Comparison of ENCODE assay signal across 29 mouse cellular contexts in the genomic region with DNA sequence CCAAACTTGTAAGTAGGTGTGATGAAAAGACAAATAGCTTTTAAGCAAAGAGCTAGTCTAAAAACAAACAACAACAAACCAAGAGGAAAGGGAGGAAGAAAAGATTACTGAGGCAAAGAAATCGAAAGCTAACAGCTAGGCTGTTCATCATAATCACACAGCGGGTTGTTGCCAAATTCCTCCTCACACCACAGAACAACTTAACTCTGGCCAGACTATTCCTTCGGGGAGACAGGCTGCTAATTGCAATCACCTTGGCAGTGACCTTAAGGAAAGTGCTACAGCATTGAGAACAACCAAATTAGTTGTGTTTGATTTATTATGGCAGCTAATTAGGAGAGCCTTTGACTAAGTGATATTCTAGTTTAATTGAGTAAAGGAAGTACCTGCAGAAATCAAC.
DNase-seq lines count a peak whose midpoint lies in the region; ATAC-seq and TF ChIP-seq lines count a peak whose summit lies in the region.
"Had no signal": no experiment of that assay in that cellular context is flagged by ENCODE, and none has a peak within 500 bp of the region (broad histone marks: within the 10 kb centered on the region; RNA-seq: fewer than 3 reads in every experiment).

No protein-coding gene starts in this region.

- POLR2A ChIA-PET in Patski (lab: Charles Lee) = no interaction called here

- no peaks in the 10 kb centered on the region for H3K27me3 ChIP-seq in embryonic facial prominence, embryonic 14.5 days (replicated peaks; ENCODE audit: control insufficient read depth, insufficient read depth, low read length)
- H3K27me3 ChIP-seq in embryonic facial prominence, embryonic 10.5 days (replicated peaks; ENCODE audit: low read depth, poor library complexity, severe bottlenecking) = no peaks in the 10 kb centered on the region
- H3K27me3 ChIP-seq in lung, embryonic 14.5 days (ENCODE audit: insufficient read depth, low read length) = no peaks in the 10 kb centered on the region
- no peaks in the 10 kb centered on the region for H3K27me3 ChIP-seq in Patski
- H3K27me3 ChIP-seq: kidney, embryonic 15.5 days; liver, embryonic 12.5 days; neural tube, embryonic 12.5 days had no signal

- no peak overlapping the region for H3K9ac ChIP-seq in embryonic facial prominence, embryonic 14.5 days (ENCODE audit: low read depth, low read length)
- H3K9ac ChIP-seq in lung, embryonic 14.5 days = no peak overlapping the region
- H3K9ac ChIP-seq: hindbrain, embryonic 14.5 days; kidney, embryonic 15.5 days; liver, embryonic 12.5 days; liver, postnatal 0 days; neural tube, embryonic 12.5 days had no signal

- no peaks in the 10 kb centered on the region for H3K36me3 ChIP-seq in embryonic facial prominence, embryonic 14.5 days (ENCODE audit: control insufficient read depth, insufficient read depth, low read length)
- no peaks in the 10 kb centered on the region for H3K36me3 ChIP-seq in embryonic facial prominence, embryonic 10.5 days (replicated peaks)
- H3K36me3 ChIP-seq in lung, embryonic 14.5 days (ENCODE audit: insufficient read depth) = no peaks in the 10 kb centered on the region
- H3K36me3 ChIP-seq: kidney, embryonic 15.5 days; liver, embryonic 12.5 days; midbrain, embryonic 10.5 days; neural tube, embryonic 12.5 days had no signal

- H3K4me2 ChIP-seq in embryonic facial prominence, embryonic 14.5 days (ENCODE audit: low read depth, low read length) = no peak overlapping the region
- H3K4me2 ChIP-seq in lung, embryonic 14.5 days = no peak overlapping the region
- H3K4me2 ChIP-seq: hindbrain, embryonic 14.5 days; kidney, embryonic 15.5 days; liver, embryonic 12.5 days; neural tube, embryonic 12.5 days had no signal

- no peak overlapping the region for H3K4me3 ChIP-seq in embryonic facial prominence, embryonic 14.5 days (ENCODE audit: low read depth, low read length)
- H3K4me3 ChIP-seq in embryonic facial prominence, embryonic 10.5 days = no peak overlapping the region
- H3K4me3 ChIP-seq in lung, embryonic 14.5 days (ENCODE audit: low read depth, low read length) = no peak overlapping the region
- H3K4me3 ChIP-seq: kidney, embryonic 15.5 days; liver, embryonic 12.5 days; midbrain, embryonic 10.5 days; myocyte; neural tube, embryonic 12.5 days had no signal

- no peak overlapping the region for H3K27ac ChIP-seq in embryonic facial prominence, embryonic 14.5 days (replicated peaks; ENCODE audit: low read depth, low read length)
- H3K27ac ChIP-seq in embryonic facial prominence, embryonic 10.5 days (replicated peaks) = no peak overlapping the region
- H3K27ac ChIP-seq in lung, embryonic 14.5 days (ENCODE audit: low read depth) = no peak overlapping the region
- H3K27ac ChIP-seq: hindbrain, embryonic 14.5 days; kidney, embryonic 15.5 days; liver, embryonic 12.5 days; midbrain, embryonic 10.5 days; neural tube, embryonic 12.5 days had no signal

- no peak for ATAC-seq in embryonic facial prominence, embryonic 14.5 days (ENCODE audit: low read depth)
- ATAC-seq in lung, embryonic 14.5 days (ENCODE audit: insufficient read depth) = no peak
- peak; percentile 60 for ATAC-seq in Patski
- ATAC-seq: activated CD4-positive, CD25-positive, alpha-beta regulatory T cell, adult 4 months; liver, embryonic 12.5 days; liver, postnatal 0 days; midbrain, embryonic 16.5 days had no signal

- CTCF ChIA-PET in Patski (lab: Charles Lee) = interaction anchor here (1.7 kb wide), 1 partner anchor 13 kb away, joined by 3 read pairs; no protein-coding TSS in a partner anchor

- TF ChIP-seq CTCF in lung, embryonic 14.5 days (IDR thresholded peaks at IDR 0.05; ENCODE audit: low read depth) = no peak
- no peak for TF ChIP-seq CTCF in Patski (IDR thresholded peaks at IDR 0.05)

- peak; percentile 23 for DNase-seq in embryonic facial prominence, embryonic 14.5 days (ENCODE audit: low spot score)
- no peak for DNase-seq in embryonic facial prominence, embryonic 10.5 days (ENCODE audit: low spot score)
- peak; percentile 4 to 7 for DNase-seq in heart, adult 18-20 months
- DNase-seq in heart, adult 9 months (ENCODE audit: low spot score in 2 of 2) = no peak
- peak; percentile 9 for DNase-seq in lung, embryonic 14.5 days
- DNase-seq in lung, postnatal 10 days = no peak
- no peak for DNase-seq in Patski (ENCODE audit: low read depth, low spot score)
- no peak for DNase-seq in layer of hippocampus, adult 9-10 months (ENCODE audit: low spot score)
- DNase-seq: adrenal gland, adult 2 months; adrenal gland, postnatal 36 days; cerebellum, adult 2 months; cerebellum, postnatal 25 days; kidney, adult 18-20 months; kidney, postnatal 4 days; layer of hippocampus, postnatal 36 days; left cerebral cortex, postnatal 4 days; liver, postnatal 0 days; lung, postnatal 14 days; right cerebral cortex, postnatal 4 days; thymus, adult 2 months; thymus, postnatal 36 days had no signal

- in situ Hi-C loops in Patski (cut with MboI; ENCODE audit: low pct_unique_long_range_greater_than_20kb) = no loop called here

- 35% methylated on average over 3 of the region's 3 CpGs for WGBS in embryonic facial prominence, embryonic 14.5 days
- 64% methylated on average over 3 of the region's 3 CpGs for WGBS in embryonic facial prominence, embryonic 10.5 days
- WGBS in lung, embryonic 14.5 days = 34% methylated on average over 3 of the region's 3 CpGs

- no peaks in the 10 kb centered on the region for H3K4me1 ChIP-seq in embryonic facial prominence, embryonic 14.5 days (ENCODE audit: control insufficient read depth, insufficient read depth, low read length)
- H3K4me1 ChIP-seq in embryonic facial prominence, embryonic 10.5 days = no peaks in the 10 kb centered on the region
- H3K4me1 ChIP-seq in lung, embryonic 14.5 days (ENCODE audit: insufficient read depth) = no peaks in the 10 kb centered on the region
- H3K4me1 ChIP-seq: kidney, embryonic 15.5 days; liver, embryonic 12.5 days; neural tube, embryonic 12.5 days had no signal

- H3K9me3 ChIP-seq in embryonic facial prominence, embryonic 14.5 days (ENCODE audit: control insufficient read depth, low read length) = no peaks in the 10 kb centered on the region
- H3K9me3 ChIP-seq in embryonic facial prominence, embryonic 10.5 days = no peaks in the 10 kb centered on the region
- H3K9me3 ChIP-seq in lung, embryonic 14.5 days (ENCODE audit: low read depth, low read length) = no peaks in the 10 kb centered on the region
- H3K9me3 ChIP-seq: kidney, embryonic 15.5 days; liver, embryonic 12.5 days; midbrain, embryonic 10.5 days; neural tube, embryonic 12.5 days had no signal

Comparison
In these comparisons a context has a peak if more than half of its experiments do, and no peak if none do; other contexts are left out.
1. DNase-seq: peak in embryonic facial prominence, embryonic 14.5 days (single experiment), heart, adult 18-20 months (2 of 2) and lung, embryonic 14.5 days (single experiment); none in embryonic facial prominence, embryonic 10.5 days (single experiment), heart, adult 9 months (0 of 2), lung, postnatal 10 days (single experiment), Patski (single experiment) and layer of hippocampus, adult 9-10 months (single experiment).